Mouse (Mus musculus): ENCODE results near the gene Dnal4.

The Dnal4 gene

DNA sequence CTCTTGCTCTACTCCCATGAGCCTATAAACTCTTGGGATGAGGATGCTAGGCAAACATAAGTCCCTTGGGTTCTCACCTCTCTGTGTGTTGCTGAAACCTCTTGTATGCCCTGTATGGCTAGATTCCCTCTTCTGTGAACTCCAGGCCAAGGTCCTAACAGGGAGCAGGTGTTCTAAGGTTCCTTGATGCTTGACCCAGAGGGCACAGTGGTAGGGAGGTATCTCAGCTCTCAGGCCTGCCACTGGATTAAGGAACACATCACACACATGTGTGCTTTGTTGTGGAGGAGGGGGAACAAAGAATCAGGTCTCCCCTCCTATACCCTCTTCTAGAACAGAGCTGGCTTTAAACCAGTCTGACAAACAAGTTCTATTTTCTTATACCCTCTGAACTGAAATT is at the start of gene Dnal4:
Gene Dnal4, minus strand, starts transcription at position 101 of the 400 bp plus-strand sequence.
- in situ Hi-C loops (cut with MboI, MseI), result no loop called here

GRCm38 (mm10) chr15:79827061-79827777 is 49.6 kb upstream of the Dnal4 start:
- in situ Hi-C loops (cut with MboI, MseI), result loop anchor here in 1 of 2 experiments (5.0 kb wide), 1 partner anchor 85 kb away; no protein-coding TSS in a partner anchor

DNA sequence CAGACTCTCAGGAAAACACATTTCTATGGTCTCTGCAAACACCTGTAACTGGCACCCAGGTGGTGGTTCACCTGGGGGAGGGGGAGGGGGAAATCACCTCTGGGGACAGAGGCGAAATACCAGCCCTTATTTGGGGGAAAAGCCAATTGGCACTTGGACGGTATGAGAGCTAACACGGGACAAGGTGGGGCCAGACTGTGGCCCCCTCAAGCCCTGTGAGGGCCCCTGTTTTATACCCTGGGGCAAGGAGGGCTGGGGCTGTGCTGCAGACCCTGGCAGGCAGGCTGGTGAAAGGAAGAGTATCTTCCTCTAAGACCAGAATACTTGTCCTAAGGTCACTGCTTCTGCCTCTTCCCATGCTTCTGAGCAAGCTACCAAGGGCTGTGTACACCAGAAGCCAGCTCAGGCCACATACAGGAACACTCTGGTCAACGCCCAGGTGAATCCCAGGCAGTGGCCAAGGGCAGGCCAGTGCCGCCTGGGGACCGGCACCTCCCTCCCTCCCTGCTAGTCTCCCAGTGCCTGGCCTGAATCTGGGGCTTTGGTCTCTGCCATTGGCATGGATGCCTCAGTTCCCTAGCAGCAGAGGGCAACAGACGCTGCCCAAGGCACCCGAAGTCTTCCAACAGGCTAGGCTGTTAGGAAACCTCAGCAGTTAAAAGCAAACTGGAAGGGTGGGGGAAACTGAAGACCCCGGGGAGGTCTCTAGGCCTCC is 48.7 kb upstream of the Dnal4 start:
- in situ Hi-C loops (cut with MboI, MseI), result loop anchor here in 1 of 2 experiments (5.0 kb wide), 1 partner anchor 86 kb away; no protein-coding TSS in a partner anchor

DNA sequence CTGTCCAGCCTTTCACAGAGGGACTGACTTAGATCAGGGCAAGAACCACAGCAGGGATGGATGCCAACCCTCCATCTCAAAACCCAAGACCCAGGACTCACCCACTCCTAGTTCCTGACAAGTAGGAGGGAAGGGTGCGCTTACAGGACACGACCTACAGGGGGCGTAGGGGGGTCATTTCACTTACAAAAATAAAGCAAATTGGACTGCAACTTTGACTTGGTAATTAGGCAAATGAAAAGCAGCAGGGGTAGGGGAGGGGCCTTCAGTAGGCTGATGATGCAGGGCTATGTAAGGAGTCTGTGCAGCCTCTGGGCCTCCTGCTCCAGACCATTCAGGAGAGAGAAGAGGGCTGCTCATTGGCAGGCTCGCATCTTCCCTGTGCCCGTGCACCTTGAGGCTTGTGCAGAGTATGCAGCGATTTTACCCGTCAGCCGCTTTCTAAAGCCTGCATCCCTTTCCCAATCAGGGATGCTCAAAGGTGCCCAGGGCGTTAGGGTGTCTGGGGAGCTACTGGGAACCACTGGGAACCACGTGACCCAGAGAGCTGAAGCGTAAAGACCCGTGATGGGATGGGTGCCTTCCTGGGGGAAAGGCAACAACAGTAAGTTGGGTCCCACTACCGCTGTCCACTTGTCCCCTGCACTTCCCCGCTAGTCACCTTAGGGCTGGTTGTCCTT is 47.6 kb upstream of the Dnal4 start:
- in situ Hi-C loops (cut with MboI, MseI), result loop anchor here in 1 of 2 experiments (5.0 kb wide), 1 partner anchor 87 kb away; no protein-coding TSS in a partner anchor

DNA sequence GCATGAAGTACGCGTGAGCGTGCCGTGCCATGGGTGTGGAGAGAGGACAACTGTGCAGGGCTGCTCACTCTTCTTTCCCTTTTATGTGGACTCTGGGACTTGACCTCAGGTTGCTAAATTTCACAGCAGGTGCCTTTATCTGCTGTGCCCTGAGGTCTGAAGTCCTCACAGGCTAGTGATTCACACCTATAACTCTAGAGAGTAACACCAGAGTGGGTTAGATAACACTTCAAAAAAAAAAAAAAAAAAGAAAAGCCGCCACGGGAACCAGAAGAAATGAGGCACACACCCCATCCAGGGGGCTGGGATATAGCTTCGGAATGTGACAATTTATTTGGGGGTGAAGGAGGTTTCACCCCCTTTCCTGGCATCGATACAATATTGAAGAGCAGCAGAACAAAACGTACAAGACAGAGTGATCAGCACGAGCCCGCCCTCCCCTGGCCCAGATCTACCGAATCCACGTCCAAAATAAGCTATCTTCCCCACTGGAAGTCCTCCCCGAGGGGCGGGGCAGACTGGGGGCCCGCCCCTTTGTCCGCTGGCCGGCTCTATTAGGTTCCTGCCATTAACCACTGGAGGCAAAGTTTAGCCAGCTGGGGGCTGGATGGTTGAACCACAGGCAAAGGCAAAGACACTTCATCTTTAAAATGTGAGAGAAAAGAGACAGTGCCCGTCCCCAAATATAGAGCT is 46.1 kb upstream of the Dnal4 start:
- in situ Hi-C loops (cut with MboI, MseI), result no loop called here

GRCm38 (mm10) chr15:79822265-79823199 is 44.9 kb upstream of the Dnal4 start:
- in situ Hi-C loops (cut with MboI, MseI), result no loop called here

DNA sequence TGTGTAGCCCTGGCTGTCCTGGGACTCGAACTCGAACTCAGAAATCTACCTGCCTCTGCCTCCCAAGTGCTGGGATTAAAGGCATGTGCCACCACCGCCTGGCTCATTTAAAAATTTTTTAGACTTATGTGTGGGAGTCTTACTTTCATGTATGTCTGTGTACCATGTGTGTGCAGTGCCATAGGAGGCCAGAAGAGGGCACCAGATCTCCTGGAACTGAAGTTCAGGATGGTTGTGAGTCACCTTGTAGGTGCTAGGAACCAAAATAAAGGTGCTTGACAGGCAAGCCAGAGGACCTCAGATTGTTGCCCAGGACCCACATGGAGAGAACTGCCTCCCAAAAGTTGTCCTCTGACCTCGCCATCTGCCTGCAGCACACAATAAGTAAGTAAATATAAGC is 40.7 kb upstream of the Dnal4 start:
- in situ Hi-C loops (cut with MboI, MseI), result loop anchor here (10.0 kb wide), 2 partner anchors 246 to 254 kb away; no protein-coding TSS in a partner anchor

DNA sequence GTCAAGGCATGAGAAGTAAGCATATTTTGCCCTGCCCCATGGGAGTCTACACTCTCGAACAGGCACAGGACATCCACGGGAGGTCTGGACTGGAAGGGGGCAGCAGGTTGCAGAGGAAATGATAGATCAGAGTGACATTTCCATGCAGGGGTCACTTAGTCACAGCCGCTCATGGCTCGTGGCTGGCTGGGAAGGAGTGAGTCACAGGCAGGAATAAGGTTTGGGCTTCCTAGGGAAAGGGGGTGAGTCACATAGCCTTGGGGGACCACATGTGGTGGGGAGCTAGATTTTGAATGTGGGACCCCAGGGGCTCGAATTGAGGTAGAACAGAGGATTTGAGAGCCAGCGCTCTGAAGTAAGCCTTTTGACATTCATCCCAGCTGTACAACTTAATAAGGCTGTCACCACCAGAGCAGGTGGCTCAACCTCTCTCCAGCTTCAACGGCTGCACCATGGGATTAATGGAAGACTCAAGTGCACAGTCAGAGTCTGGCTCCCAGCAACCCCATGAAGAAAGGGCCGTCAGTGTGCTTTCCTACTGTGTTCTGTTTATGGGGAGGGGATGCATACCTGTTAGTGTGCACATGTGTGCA is 36.1 kb upstream of the Dnal4 start:
- in situ Hi-C loops (cut with MboI, MseI), result loop anchor here (10.0 kb wide), 2 partner anchors 249 to 251 kb away; no protein-coding TSS in a partner anchor

DNA sequence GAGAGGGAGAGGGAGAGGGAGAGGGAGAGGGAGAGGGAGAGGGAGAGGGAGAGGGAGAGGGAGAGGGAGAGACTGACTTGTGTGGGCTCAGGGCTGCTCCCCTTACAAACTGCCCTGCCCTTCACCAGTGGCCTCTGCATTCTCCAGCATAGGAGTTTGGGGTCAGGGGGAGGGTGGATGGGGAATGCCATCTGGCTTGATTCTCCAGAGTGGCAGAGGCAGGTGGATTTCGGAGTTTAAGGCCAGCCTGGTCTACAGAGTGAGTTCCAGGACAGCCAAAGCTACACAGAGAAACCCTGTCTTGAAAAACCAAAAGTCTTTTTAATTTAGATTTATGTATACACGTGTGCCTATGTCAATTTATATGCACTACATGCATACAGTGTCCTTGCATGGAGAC is 35.2 kb upstream of the Dnal4 start:
- in situ Hi-C loops (cut with MboI, MseI), result loop anchor here (10.0 kb wide), 2 partner anchors 248 to 252 kb away; no protein-coding TSS in a partner anchor

GRCm38 (mm10) chr15:79810997-79811396 is 33.3 kb upstream of the Dnal4 start:
- in situ Hi-C loops (cut with MboI, MseI), result loop anchor here (10.0 kb wide), 2 partner anchors 246 to 254 kb away; no protein-coding TSS in a partner anchor

DNA sequence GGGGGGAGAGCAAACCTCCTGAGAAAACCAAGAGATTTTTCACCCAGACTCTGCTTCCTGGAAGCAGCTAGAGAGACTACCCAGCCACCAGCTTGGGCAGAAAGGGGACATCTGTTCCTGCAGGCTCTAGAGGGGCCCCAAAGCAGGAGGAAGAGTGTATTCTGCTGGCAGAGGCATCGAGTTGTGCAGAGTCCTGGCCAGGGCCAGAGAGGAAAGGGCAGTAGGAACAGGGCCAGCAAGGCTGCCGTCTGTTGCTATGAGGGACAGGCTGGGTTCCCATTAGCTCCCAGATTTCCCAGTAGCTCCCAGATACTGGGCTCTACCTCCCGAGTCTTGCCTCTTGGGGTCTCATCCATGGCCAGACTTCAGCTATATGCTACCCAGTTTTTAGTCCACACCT is 32.4 kb upstream of the Dnal4 start:
- in situ Hi-C loops (cut with MboI, MseI), result loop anchor here (10.0 kb wide), 2 partner anchors 245 to 255 kb away; no protein-coding TSS in a partner anchor

- in situ Hi-C loops (cut with MboI, MseI), result no loop called here
Observed at GRCm38 (mm10) chr15:79808658-79809057, 31.0 kb upstream of the Dnal4 start.

- in situ Hi-C loops (cut with MboI, MseI), result no loop called here
Observed at GRCm38 (mm10) chr15:79808114-79808513, 30.5 kb upstream of the Dnal4 start.

DNA sequence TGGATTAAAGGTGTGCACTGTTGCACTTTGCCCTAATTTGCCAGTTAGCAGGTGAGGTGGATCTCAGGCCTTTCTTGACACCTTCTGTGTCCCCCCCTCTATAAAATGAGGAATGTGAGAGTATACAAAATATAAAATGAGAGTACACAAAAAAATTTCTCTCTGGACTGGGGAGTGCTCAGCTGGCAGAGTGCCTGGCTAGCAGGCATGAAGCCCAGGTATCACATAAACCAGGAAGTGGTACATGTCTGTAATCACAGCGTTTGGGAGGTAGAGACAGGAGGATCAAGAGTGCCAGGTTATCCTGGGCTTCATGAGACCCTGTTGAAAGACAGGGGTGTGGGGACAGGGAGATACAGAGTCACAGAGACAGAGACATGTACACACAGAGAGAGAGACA is 29.4 kb upstream of the Dnal4 start:
- in situ Hi-C loops (cut with MboI, MseI), result no loop called here

DNA sequence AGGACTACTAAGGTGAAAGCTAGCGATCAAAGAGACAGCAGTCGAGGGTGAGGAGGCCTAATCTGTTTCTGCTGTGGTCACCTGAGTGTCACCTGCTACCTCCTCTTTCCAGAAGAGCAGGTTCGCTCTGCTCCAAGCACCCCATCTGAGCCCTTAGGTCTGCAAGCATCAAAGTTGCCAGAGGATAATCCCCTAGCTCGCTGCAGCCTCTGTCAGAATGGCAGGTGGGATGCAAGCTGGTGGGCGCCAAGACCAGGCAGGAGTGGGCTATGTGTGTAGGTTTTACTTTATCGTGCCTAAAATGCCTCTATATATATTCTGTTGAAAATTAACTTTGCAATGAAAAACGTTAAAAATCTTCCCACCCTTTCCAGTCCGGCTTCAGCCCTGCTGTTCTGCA is 27.6 kb upstream of the Dnal4 start:
- in situ Hi-C loops (cut with MboI, MseI), result no loop called here

DNA sequence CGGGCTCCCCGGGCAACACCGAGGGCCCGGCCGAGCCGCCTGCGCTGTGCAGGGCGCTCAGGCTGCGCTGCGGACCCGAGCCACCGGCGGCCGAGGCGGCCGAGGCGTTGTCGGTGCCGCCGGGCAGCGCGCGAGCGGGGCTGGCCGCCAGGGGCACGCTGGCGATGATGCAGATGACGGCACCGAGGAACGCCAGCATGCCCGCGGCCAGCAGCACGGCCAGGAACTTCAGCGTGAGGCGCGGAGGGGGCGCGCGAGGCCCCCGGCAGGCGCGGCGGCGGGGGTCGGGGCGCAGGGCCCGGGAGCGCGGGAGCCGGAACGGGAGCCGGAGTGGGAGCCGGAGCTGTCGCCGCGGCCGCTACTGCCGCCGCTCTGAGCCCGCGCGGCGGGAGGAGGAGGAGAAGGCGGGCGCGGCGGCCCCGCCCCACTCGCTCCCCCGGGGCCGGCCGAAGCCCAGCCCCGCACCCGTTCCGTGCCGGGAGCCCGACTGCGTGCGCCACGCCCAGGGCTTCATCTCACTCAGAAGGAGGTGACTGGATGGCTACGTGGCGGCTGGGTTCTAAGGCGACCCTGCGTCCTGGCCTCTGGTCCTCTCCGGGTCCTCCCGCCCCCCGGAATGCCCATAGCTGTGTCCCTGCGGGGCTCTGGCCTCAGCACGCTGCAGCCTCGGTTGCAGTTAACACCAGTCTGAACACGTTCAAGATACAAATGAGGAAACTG is 26.9 kb upstream of the Dnal4 start, which contains the start of gene Nptxr:
Gene Nptxr, minus strand, starts transcription at position 415 of the 720 bp plus-strand sequence.
- in situ Hi-C loops (cut with MboI, MseI), result no loop called here

GRCm38 (mm10) chr15:79803533-79804351 is 26.1 kb upstream of the Dnal4 start:
- in situ Hi-C loops (cut with MboI, MseI), result no loop called here

DNA sequence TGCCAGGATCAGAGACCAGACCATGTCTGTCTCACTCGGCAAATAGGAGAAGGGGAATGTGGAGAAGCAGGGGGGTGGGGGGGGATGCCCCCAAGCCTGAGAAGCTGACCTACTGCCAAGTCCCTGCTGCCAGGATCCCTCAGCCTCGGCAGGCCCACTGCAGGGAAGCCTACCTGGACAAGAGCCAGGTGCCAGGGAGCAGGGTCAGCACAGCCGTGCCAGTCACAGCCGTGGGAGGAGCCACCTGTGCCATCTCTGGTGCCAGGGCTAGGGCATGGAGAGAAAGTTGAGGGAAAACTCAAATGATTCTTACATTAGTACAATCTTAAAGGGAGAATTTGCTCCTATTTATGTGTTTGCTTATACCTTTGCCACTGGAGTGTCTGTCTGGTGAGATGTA is 24.7 kb upstream of the Dnal4 start:
- in situ Hi-C loops (cut with MboI, MseI), result no loop called here

All from T-helper 17 cell (primary cell).